Mouse (Mus musculus) MEL (cell line): Measurements from ENCODE around the gene Aven.

ENCODE experiments used
- BHLHE40 ChIP-seq: IDR thresholded peaks from 2 replicates; pipeline ENCODE4 v1.6.1; 2012; ENCODE audit warnings: low read depth, mild to moderate bottlenecking, inconsistent platforms, low read length, improper control_type of control experiment, borderline replicate concordance
- CHD2 ChIP-seq: IDR thresholded peaks from 2 replicates; pipeline ENCODE4 v1.6.1; 2011; ENCODE audit warnings: low read length, improper control_type of control experiment
- CTCF ChIP-seq, 3 experiments: IDR thresholded peaks in 2 of 3; conservative IDR thresholded peaks in 1 of 3; 2 replicates each; pipeline ENCODE4 v1.5.1; 2011 to 2012; ENCODE audit warnings: low read length in 3 of 3, low read depth in 2 of 3, mild to moderate bottlenecking in 2 of 3, improper control_type of control experiment in 1 of 3, inconsistent platforms in 1 of 3, mixed read lengths in 1 of 3, moderate library complexity in 1 of 3; ENCODE audit not compliant: control insufficient read depth in 1 of 3, insufficient read depth in 1 of 3, poor library complexity in 1 of 3, severe bottlenecking in 1 of 3
- ETS1 ChIP-seq: IDR thresholded peaks from 2 replicates; pipeline ENCODE4 v1.6.1; 2012; ENCODE audit warnings: low read depth, mild to moderate bottlenecking, inconsistent platforms, low read length, improper control_type of control experiment, moderate library complexity
- HCFC1 ChIP-seq: IDR thresholded peaks from 2 replicates; pipeline ENCODE4 v1.6.1; 2012; ENCODE audit warnings: low read depth, mild to moderate bottlenecking, inconsistent platforms, low read length, improper control_type of control experiment, moderate library complexity
- POLR2A ChIP-seq, 2 experiments: IDR thresholded peaks; 2 replicates each; pipeline ENCODE4 v1.6.1; 2011 to 2012; ENCODE audit warnings: low read length in 2 of 2, mild to moderate bottlenecking in 2 of 2, control low read depth in 1 of 2, improper control_type of control experiment in 1 of 2, low read depth in 1 of 2, moderate library complexity in 1 of 2; ENCODE audit not compliant: control insufficient read depth in 1 of 2, insufficient read depth in 1 of 2, poor library complexity in 1 of 2
- SIN3A ChIP-seq: IDR thresholded peaks from 2 replicates; pipeline ENCODE4 v1.6.1; 2012; ENCODE audit warnings: low read length, improper control_type of control experiment, inconsistent platforms
- TAL1 ChIP-seq: IDR thresholded peaks from 2 replicates; pipeline ENCODE4 v1.6.1; 2012; ENCODE audit warnings: mild to moderate bottlenecking, inconsistent platforms, low read length, moderate library complexity, mixed read lengths

DNA sequence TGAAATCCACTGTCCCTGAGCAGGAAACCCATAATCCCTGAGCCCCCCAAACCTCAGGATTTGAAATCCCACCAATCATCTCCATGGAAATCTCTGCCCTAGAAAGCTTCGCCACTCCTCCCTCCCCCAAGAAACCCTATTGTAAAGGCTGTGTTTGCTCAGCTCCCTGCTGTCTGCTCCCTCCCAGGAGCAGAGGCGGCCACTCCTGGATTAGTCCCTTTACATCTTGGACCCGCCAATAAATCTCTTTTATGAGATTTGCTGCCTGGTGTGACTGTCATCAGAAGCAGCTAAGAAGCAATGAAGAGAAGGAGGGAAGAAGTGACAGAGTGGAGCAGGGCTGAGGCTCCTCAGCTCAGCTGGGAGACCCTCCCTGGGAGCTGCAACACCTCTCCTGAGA is 124.4 kb downstream of the Aven start:
- no peak for TF ChIP-seq ETS1
- no peak for TF ChIP-seq CTCF (IDR thresholded peaks at IDR 0.05 in 2 of 3, conservative IDR thresholded peaks at IDR 0.05 in 1 of 3; ENCODE audit: control insufficient read depth in 1 of 3, insufficient read depth in 1 of 3, low read depth in 2 of 3, low read length in 3 of 3, poor library complexity in 1 of 3, severe bottlenecking in 1 of 3)
- no peak for TF ChIP-seq SIN3A
- TF ChIP-seq POLR2A (IDR thresholded peaks at IDR 0.05; ENCODE audit: control insufficient read depth in 1 of 2, insufficient read depth in 1 of 2, low read depth in 1 of 2, low read length in 2 of 2, poor library complexity in 1 of 2), result no peak
- no peak for TF ChIP-seq HCFC1
- TF ChIP-seq BHLHE40, result no peak
- TF ChIP-seq CHD2, result no peak
- TF ChIP-seq TAL1, result no peak
